Mouse (Mus musculus) thymus, postnatal 14 days (tissue): ENCODE results near the gene Fbxw8.

Source experiments
- DNase-seq: peaks from one replicate; pipeline ENCODE4 v3.0.0; 2021

The Fbxw8 gene

GRCm38 (mm10) chr5:118036888-118037797 lies 118.1 kb downstream of the Fbxw8 start:
- peak; percentile 81 for DNase-seq

GRCm38 (mm10) chr5:118035786-118036185 lies 119.5 kb downstream of the Fbxw8 start:
- no peak for DNase-seq

- no peak for DNase-seq
Measured at GRCm38 (mm10) chr5:118034632-118035031, 120.6 kb downstream of the Fbxw8 start.

- DNase-seq, result no peak
Measured at GRCm38 (mm10) chr5:118033740-118034139, 121.5 kb downstream of the Fbxw8 start.

- DNase-seq, result no peak
Measured at GRCm38 (mm10) chr5:118033328-118033727, 121.9 kb downstream of the Fbxw8 start.

GRCm38 (mm10) chr5:118031508-118031907 lies 123.8 kb downstream of the Fbxw8 start:
- no peak for DNase-seq

GRCm38 (mm10) chr5:118031059-118031458 lies 124.2 kb downstream of the Fbxw8 start:
- no peak for DNase-seq

GRCm38 (mm10) chr5:118030022-118030675 lies 125.1 kb downstream of the Fbxw8 start:
- no peak for DNase-seq

GRCm38 (mm10) chr5:118029420-118029819 lies 125.8 kb downstream of the Fbxw8 start:
- peak; percentile 83 for DNase-seq

- no peak for DNase-seq
Measured at GRCm38 (mm10) chr5:118029035-118029408, 126.2 kb downstream of the Fbxw8 start.

GRCm38 (mm10) chr5:118028191-118029034 lies 126.9 kb downstream of the Fbxw8 start:
- peak; percentile 42 for DNase-seq

GRCm38 (mm10) chr5:118027698-118028190 lies 127.5 kb downstream of the Fbxw8 start, which contains the start of gene Tesc:
TSS of gene Tesc (plus strand) at chr5:118027743.
- DNase-seq, result peak; percentile 29

- peak; percentile 25 for DNase-seq
Measured at GRCm38 (mm10) chr5:118027101-118027697, 128.1 kb downstream of the Fbxw8 start.

- DNase-seq, result no peak
Measured at GRCm38 (mm10) chr5:118026343-118026742, 128.9 kb downstream of the Fbxw8 start.

- DNase-seq, result no peak
Measured at GRCm38 (mm10) chr5:118025880-118026279, 129.4 kb downstream of the Fbxw8 start.

- no peak for DNase-seq
Measured at GRCm38 (mm10) chr5:118023053-118023452, 132.2 kb downstream of the Fbxw8 start.

GRCm38 (mm10) chr5:118019905-118020304 lies 135.4 kb downstream of the Fbxw8 start:
- no peak for DNase-seq

- no peak for DNase-seq
Measured at GRCm38 (mm10) chr5:118017527-118017926, 137.7 kb downstream of the Fbxw8 start.

GRCm38 (mm10) chr5:118015669-118016068 lies 139.6 kb downstream of the Fbxw8 start:
- no peak for DNase-seq

- DNase-seq, result no peak
Measured at GRCm38 (mm10) chr5:118015028-118015427, 140.2 kb downstream of the Fbxw8 start.
